Mouse (Mus musculus): ENCODE results near the gene Cxcr5.

DNA sequence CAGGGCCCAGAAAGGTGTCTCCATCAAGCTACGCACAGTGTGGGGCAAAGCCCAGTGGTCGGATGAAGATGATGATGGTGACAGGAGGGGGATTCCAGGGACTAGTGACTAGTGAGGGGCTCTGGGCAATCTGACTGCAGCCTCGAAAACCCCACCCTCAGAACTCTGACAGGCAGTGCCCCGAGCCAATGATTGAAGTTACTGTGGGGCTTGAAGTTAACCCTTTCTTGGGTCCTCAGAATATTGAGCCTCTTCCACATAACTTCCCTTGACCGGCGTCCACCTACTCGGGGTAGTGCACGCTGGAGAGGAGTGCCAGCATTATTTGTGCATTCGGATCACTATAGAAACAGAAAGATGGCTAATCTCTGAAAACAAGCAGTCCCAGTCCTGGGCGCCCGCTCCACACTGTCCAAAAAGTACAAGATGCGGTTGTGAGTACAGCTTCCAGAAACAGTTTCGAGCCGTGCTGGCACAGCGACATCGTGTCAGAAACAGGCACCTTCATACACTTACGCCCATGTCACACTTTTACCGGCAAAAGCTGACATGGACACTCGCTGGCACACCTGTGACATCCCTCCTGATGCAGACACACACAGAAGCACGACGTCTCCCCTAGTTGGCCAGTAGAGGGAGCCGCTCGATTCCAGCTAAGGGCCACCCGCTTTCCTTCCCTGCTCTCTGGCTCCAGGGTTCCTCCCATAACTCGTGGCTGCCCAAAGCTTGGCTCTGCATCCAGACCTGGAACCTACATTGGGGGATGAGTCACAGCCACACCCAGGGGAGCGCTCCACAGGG is 81.8 kb downstream of the Cxcr5 start:
- TF ChIP-seq CTCF (IDR thresholded peaks at IDR 0.05; ENCODE audit: low read depth) (peak; percentile 96), EP300 (optimal IDR thresholded peaks at IDR 0.05) (no peak)
